Mouse (Mus musculus): ENCODE measurements around the gene Mcl1.
"Not testable (repeated sequence)": the region's sequence is repeated elsewhere in the genome, so short reads cannot be mapped to it uniquely, and the experiment has no call there.

Mcl1 gene

GRCm38 (mm10) chr3:95667521-95667920, 8.9 kb downstream of the Mcl1 start:
- DNase-seq (ENCODE audit: low read depth) = no peak

GRCm38 (mm10) chr3:95668026-95668425, 9.4 kb downstream of the Mcl1 start:
- no peak for DNase-seq (ENCODE audit: low read depth)

- DNase-seq (ENCODE audit: low read depth) = no peak
Measured at GRCm38 (mm10) chr3:95668589-95669308, 10.2 kb downstream of the Mcl1 start.

- no peak for DNase-seq (ENCODE audit: low read depth)
Measured at GRCm38 (mm10) chr3:95669309-95669665, 10.7 kb downstream of the Mcl1 start.

- DNase-seq (ENCODE audit: low read depth) = not testable (repeated sequence)
Measured at GRCm38 (mm10) chr3:95670419-95670818, 11.8 kb downstream of the Mcl1 start.

GRCm38 (mm10) chr3:95671201-95671600, 12.6 kb downstream of the Mcl1 start:
- DNase-seq (ENCODE audit: low read depth) = no peak

GRCm38 (mm10) chr3:95672461-95672860, 13.9 kb downstream of the Mcl1 start:
- no peak for DNase-seq (ENCODE audit: low read depth)

DNA sequence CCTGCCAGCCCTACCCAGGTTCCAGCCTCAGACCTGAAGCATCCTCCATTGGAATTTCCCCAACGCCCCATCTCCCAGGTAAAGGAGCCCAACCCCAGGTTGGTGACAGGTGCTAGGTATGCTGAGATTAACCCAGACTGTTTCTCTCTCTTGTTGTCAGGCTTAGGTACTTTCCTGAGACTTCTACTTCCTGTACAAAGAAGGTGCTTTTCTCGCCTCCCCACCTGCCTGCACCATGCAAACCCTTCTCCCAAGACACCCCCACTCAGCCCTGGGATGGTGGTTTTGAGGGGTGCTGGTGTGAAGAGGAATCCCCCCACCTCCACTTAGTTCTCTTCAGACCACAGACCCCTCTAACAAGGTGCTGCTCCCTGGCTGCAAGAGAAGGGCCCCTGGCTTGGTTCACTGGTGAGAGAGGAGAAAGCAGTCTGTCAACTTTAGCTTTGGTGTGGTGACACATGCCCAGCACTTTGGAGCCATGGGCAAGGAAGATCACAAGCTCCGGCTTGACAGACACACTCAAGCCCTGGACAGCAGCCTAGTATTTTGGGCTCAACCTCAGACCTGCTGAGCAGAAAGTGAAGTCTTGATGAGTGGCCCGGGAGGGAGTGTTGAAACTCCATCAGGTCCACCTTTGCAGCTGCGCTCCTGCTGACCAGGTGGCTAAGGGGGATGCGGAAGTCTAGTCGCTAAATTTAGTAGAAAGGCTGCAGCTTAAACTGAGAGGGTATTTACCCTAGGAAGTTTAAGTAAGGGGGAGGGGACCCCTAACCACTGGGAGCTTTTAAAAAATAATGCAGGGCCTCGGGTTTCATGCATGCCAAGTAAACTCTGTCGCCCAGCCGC, 14.5 kb downstream of the Mcl1 start:
- no peak for DNase-seq (ENCODE audit: low read depth)

DNA sequence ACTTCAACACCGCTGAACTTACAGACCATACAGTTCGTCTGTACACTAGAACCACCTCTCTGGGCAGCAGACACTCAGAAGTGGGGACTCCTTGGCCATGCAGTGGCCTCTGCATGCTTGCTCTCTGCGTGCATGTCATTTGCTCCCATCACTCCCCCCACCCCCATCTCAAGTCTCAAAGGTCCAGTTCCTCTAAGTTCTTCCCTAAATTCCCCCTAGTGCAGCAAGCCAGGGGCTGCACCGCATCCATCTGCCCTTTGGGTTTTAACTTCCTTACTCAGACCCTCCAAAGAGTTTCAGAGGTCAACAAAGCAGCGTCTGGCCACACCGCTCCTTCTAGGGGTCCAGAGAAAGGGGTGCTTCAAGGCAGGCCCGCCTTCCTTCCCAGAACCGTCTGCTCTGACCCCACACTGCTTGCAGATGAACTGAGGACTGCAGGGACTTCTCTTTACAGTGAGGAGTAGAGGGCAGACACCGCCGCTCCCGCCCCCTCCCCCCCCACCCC, 15.2 kb downstream of the Mcl1 start:
- DNase-seq (ENCODE audit: low read depth) = no peak

DNA sequence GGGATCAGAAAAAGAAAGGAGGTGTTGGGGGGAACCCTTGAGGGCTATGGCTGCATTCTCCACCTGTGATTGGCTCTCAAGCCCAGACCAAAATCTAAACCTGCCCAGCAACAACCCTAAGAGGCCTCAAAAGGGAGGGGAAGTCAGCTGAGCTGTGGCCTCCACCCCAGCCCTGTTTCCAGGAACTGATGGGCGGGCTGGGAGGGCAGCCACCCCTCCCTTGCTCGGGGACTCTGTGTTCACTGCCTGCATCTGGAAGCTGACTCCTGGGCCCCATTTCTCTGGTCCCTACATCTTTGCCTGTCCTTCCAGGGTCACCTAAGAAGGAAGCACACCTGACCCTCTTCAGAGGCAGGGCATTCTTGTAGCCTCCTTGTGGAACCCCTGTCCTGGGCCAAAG, 15.6 kb downstream of the Mcl1 start:
- DNase-seq (ENCODE audit: low read depth) = peak; percentile 94

DNA sequence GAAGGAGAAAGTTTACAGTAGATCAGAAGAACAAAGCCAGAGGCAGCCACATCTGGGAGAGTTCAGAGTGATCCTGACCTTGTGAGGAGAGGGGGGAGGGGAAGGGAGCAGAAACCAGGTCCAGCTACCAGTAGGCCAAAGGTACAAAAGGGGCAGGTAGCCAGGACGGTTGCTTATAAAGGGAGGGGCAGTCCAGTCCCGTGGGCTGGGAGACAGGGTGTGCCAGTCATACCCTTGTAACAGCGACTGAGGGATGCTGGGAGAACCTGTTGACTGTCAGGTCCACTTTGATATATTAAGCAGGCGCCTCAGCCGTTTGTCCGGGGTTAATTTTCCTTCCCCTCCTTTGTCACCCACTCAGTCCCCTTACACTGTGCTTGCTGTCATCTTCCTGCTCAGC, 16.2 kb downstream of the Mcl1 start:
- no peak for DNase-seq (ENCODE audit: low read depth)

DNA sequence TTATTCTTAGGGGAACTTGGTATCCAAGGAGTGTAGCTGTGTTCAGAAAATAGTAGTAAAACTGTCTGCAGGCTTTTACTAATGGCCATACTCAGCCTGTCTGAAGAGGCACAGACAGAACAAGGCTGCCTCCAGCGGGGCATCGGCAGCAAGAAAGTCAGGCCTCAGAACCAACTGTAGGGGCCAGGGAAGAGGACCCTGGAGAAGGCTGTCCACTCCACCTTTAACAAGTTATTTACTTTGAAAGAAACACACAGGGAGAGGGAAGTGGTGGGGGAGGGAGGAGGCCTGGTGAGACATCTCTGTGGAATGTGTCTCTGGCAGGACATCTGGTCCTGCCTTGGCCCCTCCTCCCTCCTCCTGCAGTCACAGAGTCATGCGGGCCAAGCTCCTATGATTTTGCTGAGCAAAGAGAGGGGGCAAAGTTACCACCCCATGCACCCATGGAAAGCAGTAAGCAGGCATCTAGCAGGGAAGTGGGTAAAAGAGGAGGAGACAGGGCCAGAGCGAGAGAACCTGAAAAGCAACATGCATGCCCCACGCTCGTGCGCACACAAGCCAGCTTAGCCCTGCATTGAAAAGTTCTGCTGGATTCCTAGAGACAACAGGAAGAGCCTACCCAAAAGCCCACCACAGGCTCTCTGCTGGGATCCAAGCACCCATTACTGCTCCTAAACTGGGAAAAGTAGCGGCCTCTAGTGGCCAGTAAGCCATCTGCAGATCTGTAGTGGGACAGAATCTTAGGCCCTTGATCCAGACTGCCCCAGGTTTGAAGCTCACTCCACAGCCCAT, 16.9 kb downstream of the Mcl1 start:
- DNase-seq (ENCODE audit: low read depth) = peak; percentile 75

GRCm38 (mm10) chr3:95676745-95677419, 18.3 kb downstream of the Mcl1 start:
- no peak for DNase-seq (ENCODE audit: low read depth)

GRCm38 (mm10) chr3:95677420-95678090, 19.0 kb downstream of the Mcl1 start:
- no peak for DNase-seq (ENCODE audit: low read depth)

DNA sequence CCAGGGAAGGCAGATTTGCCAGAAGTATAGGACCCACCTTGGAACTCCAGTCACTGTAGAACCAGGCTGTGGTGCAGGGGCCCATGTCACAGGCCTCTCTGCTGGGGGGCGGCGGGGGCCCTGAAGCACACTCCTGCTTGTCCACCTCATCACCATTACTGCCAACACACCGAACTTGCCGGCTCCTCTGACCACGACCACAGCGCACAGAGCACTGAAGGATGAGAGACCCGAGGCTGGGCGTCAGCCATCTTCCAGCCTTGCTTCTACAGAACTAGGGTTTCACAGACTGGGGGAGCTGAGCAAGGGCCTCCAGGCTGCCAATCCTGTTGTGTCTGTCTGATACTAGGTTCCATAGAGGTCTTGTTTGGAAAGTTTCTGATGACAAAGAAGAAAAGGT, 21.0 kb downstream of the Mcl1 start:
- DNase-seq (ENCODE audit: low read depth) = no peak

DNA sequence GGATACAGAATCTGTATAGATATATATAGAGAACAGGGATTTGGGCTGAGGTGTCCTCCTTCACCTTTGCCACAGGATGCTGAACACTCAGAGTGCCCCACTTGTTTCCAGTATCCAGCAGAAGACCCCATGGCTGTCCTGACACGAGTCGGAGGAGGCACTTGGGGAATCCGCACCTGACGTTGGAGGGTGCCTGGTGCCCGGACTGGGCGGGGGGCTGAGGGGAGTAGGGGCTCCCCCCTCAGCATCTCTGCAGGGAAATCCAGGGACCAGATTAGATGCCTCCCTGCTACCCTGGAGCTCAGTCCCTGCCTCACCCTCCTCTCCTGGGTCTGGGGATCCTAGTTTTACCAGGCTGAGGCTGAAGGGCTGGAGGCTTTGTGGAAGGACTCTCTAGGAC, 22.1 kb downstream of the Mcl1 start:
- DNase-seq (ENCODE audit: low read depth) = no peak

GRCm38 (mm10) chr3:95681365-95681764, 22.8 kb downstream of the Mcl1 start:
- DNase-seq (ENCODE audit: low read depth) = no peak

- no peak for DNase-seq (ENCODE audit: low read depth)
Measured at GRCm38 (mm10) chr3:95682878-95683277, 24.3 kb downstream of the Mcl1 start.

DNA sequence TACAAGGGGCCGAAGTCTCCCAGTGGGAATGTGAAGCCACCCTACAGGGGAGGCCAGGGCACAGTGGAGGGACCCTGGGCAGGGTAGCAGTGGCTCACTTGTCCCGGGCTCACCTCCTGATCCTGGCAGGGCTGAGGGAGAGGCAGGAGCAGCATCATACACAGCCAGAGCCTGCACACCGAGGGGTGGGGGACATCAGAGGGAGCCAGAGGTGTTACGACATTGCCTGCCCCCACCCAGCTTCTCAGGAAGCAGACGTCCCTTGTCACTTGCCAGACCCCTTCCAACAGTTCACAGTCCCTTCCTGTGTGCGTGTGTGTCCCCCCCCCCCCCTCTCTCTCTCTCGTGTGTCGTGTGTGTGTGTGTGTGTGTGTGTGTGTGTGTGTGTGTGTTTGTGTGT, 26.3 kb downstream of the Mcl1 start:
- no peak for DNase-seq (ENCODE audit: low read depth)

- DNase-seq (ENCODE audit: low read depth) = no peak
Measured at GRCm38 (mm10) chr3:95685301-95685700, 26.7 kb downstream of the Mcl1 start.

DNA sequence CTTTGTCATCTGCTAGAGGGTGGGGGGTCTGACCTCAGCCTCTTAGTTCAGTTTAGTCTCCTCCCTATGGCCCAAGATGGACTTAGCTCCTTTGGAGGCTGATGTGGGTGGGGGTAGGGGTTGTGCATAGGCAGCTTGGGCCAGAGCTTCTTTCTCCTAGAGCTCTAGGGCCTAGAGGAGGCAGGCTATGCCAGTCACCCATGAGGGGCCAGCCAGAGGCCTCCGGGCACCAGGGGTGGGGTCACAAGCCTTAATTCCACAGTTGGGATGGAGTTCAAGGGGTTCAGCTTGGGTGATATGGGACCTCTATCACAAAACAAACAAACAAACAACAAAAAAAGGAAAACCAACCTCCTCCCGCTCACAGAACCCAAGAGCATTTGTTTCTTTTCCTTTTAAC, 27.1 kb downstream of the Mcl1 start:
- DNase-seq (ENCODE audit: low read depth) = no peak
